ENCODE assay signal across 7 mouse cellular contexts in the genomic region with DNA sequence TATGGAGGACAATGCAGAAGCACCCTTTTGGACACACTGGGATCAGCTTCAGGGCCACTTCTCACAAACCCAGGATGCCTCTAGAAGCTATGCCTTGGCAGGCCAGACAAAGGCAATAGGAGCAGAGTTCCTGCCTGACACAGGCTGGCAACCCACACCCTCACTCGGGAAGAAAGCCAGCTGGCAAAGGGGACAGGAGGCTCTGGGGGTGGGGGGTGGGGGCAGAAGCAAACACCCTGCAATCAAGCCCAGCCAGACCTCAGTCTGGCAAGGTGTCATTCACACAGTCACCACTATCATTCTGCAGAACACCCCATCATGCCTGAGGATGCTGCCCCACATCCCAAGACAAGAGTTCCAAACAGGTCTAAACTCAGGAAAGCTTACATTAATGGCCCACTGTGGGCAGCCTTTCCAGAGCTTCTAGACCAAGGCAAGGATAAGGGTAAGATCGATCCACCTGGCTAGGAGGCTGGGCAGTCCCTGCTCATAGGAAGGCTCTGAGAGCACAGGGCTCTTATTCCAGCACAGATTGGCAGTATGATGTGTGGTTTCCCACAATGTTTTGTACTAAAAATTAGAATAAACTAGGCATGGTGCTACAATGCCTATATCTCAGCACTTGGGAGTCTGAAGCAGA.
DNase-seq lines count a peak whose midpoint lies in the region; ATAC-seq and TF ChIP-seq lines count a peak whose summit lies in the region.

No protein-coding gene starts in this region.

- no peaks in the 10 kb centered on the region for H3K27me3 ChIP-seq in liver, adult 2 months (ENCODE audit: control insufficient read depth, insufficient read depth, low read length)
- no peaks in the 10 kb centered on the region for H3K27me3 ChIP-seq in liver, embryonic 11.5 days (replicated peaks; ENCODE audit: control insufficient read depth, insufficient read depth, low read length)
- no peaks in the 10 kb centered on the region for H3K27me3 ChIP-seq in embryonic facial prominence, embryonic 14.5 days (replicated peaks; ENCODE audit: control insufficient read depth, insufficient read depth, low read length)
- no peaks in the 10 kb centered on the region for H3K27me3 ChIP-seq in myocyte (ENCODE audit: control insufficient read depth, insufficient read depth, insufficient read length)
- no peaks in the 10 kb centered on the region for H3K27me3 ChIP-seq in intestine, embryonic 16.5 days (replicated peaks; ENCODE audit: control insufficient read depth, insufficient read depth, low read length)

- no peak; the same call in 1 of the 2 replicates for TF ChIP-seq CTCF in liver, adult 2 months (IDR thresholded peaks at IDR 0.05; ENCODE audit: low read depth, low read length)
- no peak for TF ChIP-seq CTCF in brain, embryonic 14.5 days (IDR thresholded peaks at IDR 0.05; ENCODE audit: borderline replicate concordance, extremely low read depth, insufficient read depth, insufficient read length)

- H3K4me2 ChIP-seq in liver, embryonic 11.5 days: no peak overlapping the region
- H3K4me2 ChIP-seq in embryonic facial prominence, embryonic 14.5 days (ENCODE audit: low read depth, low read length): no peak overlapping the region
- H3K4me2 ChIP-seq in myocyte (ENCODE audit: low read depth): peak overlapping the region; percentile 55
- no peak overlapping the region for H3K4me2 ChIP-seq in intestine, embryonic 16.5 days (ENCODE audit: low read depth, low read length)

- H3K9me3 ChIP-seq in liver, embryonic 11.5 days (ENCODE audit: control insufficient read depth, low read length): no peaks in the 10 kb centered on the region
- H3K9me3 ChIP-seq in embryonic facial prominence, embryonic 14.5 days (ENCODE audit: control insufficient read depth, low read length): no peaks in the 10 kb centered on the region
- H3K9me3 ChIP-seq in intestine, embryonic 16.5 days (ENCODE audit: control insufficient read depth, low read length): no peaks in the 10 kb centered on the region

- no peak for ATAC-seq in liver, embryonic 11.5 days (replicated peaks; ENCODE audit: low FRiP score)
- no peak for ATAC-seq in embryonic facial prominence, embryonic 14.5 days (ENCODE audit: low read depth)
- ATAC-seq in intestine, embryonic 16.5 days: no peak

- peaks cover 51% of the 10 kb centered on the region for H3K79me2 ChIP-seq in liver, adult 2 months (ENCODE audit: control insufficient read depth, insufficient read depth, low read length)
- H3K79me2 ChIP-seq in myocyte (ENCODE audit: control insufficient read depth, insufficient read depth): peaks cover 84% of the 10 kb centered on the region

- H3K36me3 ChIP-seq in liver, adult 2 months (ENCODE audit: control insufficient read depth, insufficient read depth, low read length): no peaks in the 10 kb centered on the region
- no peaks in the 10 kb centered on the region for H3K36me3 ChIP-seq in liver, embryonic 11.5 days (ENCODE audit: control insufficient read depth, insufficient read depth, low read length)
- H3K36me3 ChIP-seq in embryonic facial prominence, embryonic 14.5 days (ENCODE audit: control insufficient read depth, insufficient read depth, low read length): no peaks in the 10 kb centered on the region
- no peaks in the 10 kb centered on the region for H3K36me3 ChIP-seq in myocyte (ENCODE audit: control insufficient read depth, insufficient read depth)
- H3K36me3 ChIP-seq in intestine, embryonic 16.5 days (ENCODE audit: control insufficient read depth, insufficient read depth, low read length): no peaks in the 10 kb centered on the region

- TF ChIP-seq POLR2A in liver, adult 2 months (IDR thresholded peaks at IDR 0.05; ENCODE audit: extremely low read depth, insufficient read depth, low read length): no peak
- TF ChIP-seq POLR2A in brain, embryonic 14.5 days (IDR thresholded peaks at IDR 0.05; ENCODE audit: borderline replicate concordance, extremely low read depth, insufficient read depth, insufficient read length, poor library complexity, severe bottlenecking): no peak
- TF ChIP-seq POLR2A in myocyte (IDR thresholded peaks at IDR 0.05; ENCODE audit: insufficient read length, low read depth): peak; percentile 23

- peak; percentile 86 for DNase-seq in liver, adult 2 months (ENCODE audit: extremely low read depth, low read depth, low spot score)
- DNase-seq in liver, embryonic 11.5 days (ENCODE audit: low spot score): no peak
- DNase-seq in brain, embryonic 14.5 days (ENCODE audit: low read depth): peak; percentile 84
- peak; percentile 56 for DNase-seq in embryonic facial prominence, embryonic 14.5 days (ENCODE audit: low spot score)
- peak; percentile 66 to 85 for DNase-seq in kidney, postnatal 25 days

- peak overlapping the region; percentile 14 for H3K27ac ChIP-seq in liver, adult 2 months (replicated peaks; ENCODE audit: insufficient read depth, low read depth, low read length)
- no peak overlapping the region for H3K27ac ChIP-seq in liver, embryonic 11.5 days (ENCODE audit: low read depth, low read length)
- 0 out of 2 replicates have a peak overlapping the region, but pooled peaks have one; percentile 16 for H3K27ac ChIP-seq in embryonic facial prominence, embryonic 14.5 days (replicated peaks; ENCODE audit: low read depth, low read length)
- no peak overlapping the region for H3K27ac ChIP-seq in intestine, embryonic 16.5 days (ENCODE audit: low read length)

- 31% methylated on average over 2 of the region's 2 CpGs for WGBS in liver, adult 2 months
- 65% methylated on average over 2 of the region's 2 CpGs for WGBS in liver, embryonic 11.5 days
- 73% methylated on average over 2 of the region's 2 CpGs for WGBS in embryonic facial prominence, embryonic 14.5 days
- WGBS in intestine, embryonic 16.5 days: 63% methylated on average over 2 of the region's 2 CpGs

- H3K4me3 ChIP-seq in liver, adult 2 months (ENCODE audit: insufficient read depth, low read depth, low read length): no peak overlapping the region
- no peak overlapping the region for H3K4me3 ChIP-seq in liver, embryonic 11.5 days (ENCODE audit: low read depth, low read length)
- H3K4me3 ChIP-seq in embryonic facial prominence, embryonic 14.5 days (ENCODE audit: low read depth, low read length): no peak overlapping the region
- no peak overlapping the region for H3K4me3 ChIP-seq in myocyte
- H3K4me3 ChIP-seq in intestine, embryonic 16.5 days (ENCODE audit: low read length): no peak overlapping the region

- H3K4me1 ChIP-seq in liver, adult 2 months (ENCODE audit: control insufficient read depth, insufficient read depth, low read length): peaks cover 63% of the 10 kb centered on the region
- H3K4me1 ChIP-seq in liver, embryonic 11.5 days (replicated peaks; ENCODE audit: control insufficient read depth, insufficient read depth, low read length): peaks cover 71% of the 10 kb centered on the region
- peaks cover 74% of the 10 kb centered on the region for H3K4me1 ChIP-seq in embryonic facial prominence, embryonic 14.5 days (ENCODE audit: control insufficient read depth, insufficient read depth, low read length)
- H3K4me1 ChIP-seq in intestine, embryonic 16.5 days (ENCODE audit: control insufficient read depth, insufficient read depth, low read length): peaks cover 54% of the 10 kb centered on the region

- H3K9ac ChIP-seq in liver, adult 2 months (ENCODE audit: low read depth, low read length): no peak overlapping the region
- H3K9ac ChIP-seq in liver, embryonic 11.5 days (ENCODE audit: low read depth, low read length): no peak overlapping the region
- no peak overlapping the region for H3K9ac ChIP-seq in embryonic facial prominence, embryonic 14.5 days (ENCODE audit: low read depth, low read length)
- no peak overlapping the region for H3K9ac ChIP-seq in intestine, embryonic 16.5 days (ENCODE audit: low read depth, low read length)

- no peak overlapping the region for H3ac ChIP-seq in myocyte (ENCODE audit: control insufficient read depth, insufficient read length)

TF ChIP-seq in myocyte, 11 proteins besides CTCF, POLR2A, EP300 and RAD21:
- TF ChIP-seq POLR2AphosphoS2 (IDR thresholded peaks at IDR 0.05; ENCODE audit: insufficient read length, low read depth) (peak; percentile 23), MYOG (IDR thresholded peaks at IDR 0.05; ENCODE audit: control insufficient read depth in 1 of 3, insufficient read depth in 1 of 3, insufficient read length in 2 of 3, low read depth in 2 of 3) (peak in 1 of 3 experiments; percentile 51), MAX (IDR thresholded peaks at IDR 0.05; ENCODE audit: low read depth) (no peak), SRF (IDR thresholded peaks at IDR 0.05; ENCODE audit: control insufficient read depth, insufficient read length, low read depth) (no peak), E2F4 (IDR thresholded peaks at IDR 0.05; ENCODE audit: insufficient read depth) (no peak), MYOD1 (IDR thresholded peaks at IDR 0.05; ENCODE audit: control insufficient read depth in 1 of 3, insufficient read length in 2 of 3, low read depth in 2 of 3) (no peak), TCF3 (IDR thresholded peaks at IDR 0.05; ENCODE audit: insufficient read length, low read depth) (no peak), USF1 (IDR thresholded peaks at IDR 0.05; ENCODE audit: low read depth) (no peak), CEBPB (IDR thresholded peaks at IDR 0.05; ENCODE audit: insufficient read depth, poor library complexity, severe bottlenecking) (no peak; the same call in 1 of the 2 replicates), REST (IDR thresholded peaks at IDR 0.05; ENCODE audit: insufficient read depth, insufficient read length) (no peak), TCF12 (IDR thresholded peaks at IDR 0.05; ENCODE audit: insufficient read depth, poor library complexity, severe bottlenecking) (no peak)

Comparison
In these comparisons a context has a peak if more than half of its experiments do, and no peak if none do; other contexts are left out.
1. H3K27ac ChIP-seq: peak in liver, adult 2 months (single experiment) and embryonic facial prominence, embryonic 14.5 days (single experiment); none in liver, embryonic 11.5 days (single experiment) and intestine, embryonic 16.5 days (single experiment).